Mouse (Mus musculus) heart, adult 2 months (tissue): Measurements from ENCODE around the gene Shpk. TPM values are rescaled to one million over a fixed set of nuclear protein-coding genes. Genes with fewer than 3 reads are reported as not detected.

ENCODE experiments used
- DNase-seq, 2 experiments: peaks; one replicate each; pipeline ENCODE4 v3.0.0; 2021
- H3K27ac ChIP-seq: fragments of 200-600 bp; 2 replicates; pipeline ENCODE4 v1.8.1; 2022
- H3K27me3 ChIP-seq: fragments of 200-500 bp; 2 replicates; pipeline ENCODE4 v1.6.1; 2012; ENCODE audit warnings: mild to moderate bottlenecking, low read length, inconsistent platforms, mixed read lengths; ENCODE audit not compliant: control insufficient read depth, insufficient read depth
- H3K36me3 ChIP-seq: fragments of 200-500 bp; 2 replicates; pipeline ENCODE4 v1.6.1; 2012; ENCODE audit warnings: low read length, inconsistent platforms; ENCODE audit not compliant: control insufficient read depth, insufficient read depth
- H3K4me1 ChIP-seq: fragments of 200-500 bp; 2 replicates; pipeline ENCODE4 v1.6.1; 2011; ENCODE audit warnings: low read length; ENCODE audit not compliant: control insufficient read depth, insufficient read depth
- H3K4me3 ChIP-seq: fragments of 200-600 bp; 2 replicates; pipeline ENCODE4 v1.8.1; 2022
- H3K79me2 ChIP-seq: fragments of 200-500 bp; replicated peaks from 2 replicates; pipeline ENCODE4 v1.6.1; 2012; ENCODE audit warnings: mild to moderate bottlenecking, inconsistent platforms, low read length, moderate library complexity, mixed read lengths; ENCODE audit not compliant: control insufficient read depth, insufficient read depth
- H3K9ac ChIP-seq: fragments of 200-500 bp; 2 replicates; pipeline ENCODE4 v1.6.1; 2012; ENCODE audit warnings: low read depth, mild to moderate bottlenecking, control low read depth, inconsistent platforms, low read length, mixed read lengths
- CTCF ChIP-seq: fragments of 200-600 bp; IDR thresholded peaks from 2 replicates; pipeline ENCODE4 v1.8.1; 2022; ENCODE audit warnings: antibody characterized with exemption, mild to moderate bottlenecking, moderate library complexity
- EP300 ChIP-seq: fragments of 200-500 bp; IDR thresholded peaks from 2 replicates; pipeline ENCODE4 v1.6.1; 2011; ENCODE audit warnings: low read depth, low read length, control low read depth; ENCODE audit not compliant: insufficient read depth
- POLR2A ChIP-seq: fragments of 200-500 bp; IDR thresholded peaks from 2 replicates; pipeline ENCODE4 v1.6.1; 2011; ENCODE audit warnings: mild to moderate bottlenecking, low read depth, low read length, control low read depth; ENCODE audit not compliant: insufficient read depth
- WGBS: fragments of 180-500 bp; shearing (Covaris S2); methylation state at CpG from one replicate; pipeline ENCODE4 v1.1.7; 2018; 5-methylcytosine and 5-hydroxymethylcytosine counted together
- intact Hi-C: fragments of 180-260 bp; cut with DNase I; formaldehyde crosslinking; loops from one replicate; pipeline ENCODE4 v1.15.1; 2025
- polyA plus RNA-seq: library from polyadenylated mRNA; depleted of rRNA; stranded (reverse); fragments of >200 nt; gene quantifications from 2 replicates; pipeline ENCODE4 v1.2.3, GENCODE M21; 2012
- total RNA-seq, 2 experiments: library from RNA; stranded (reverse); gene quantifications; 2 replicates each; pipeline ENCODE4 v1.2.3; 2021

The Shpk gene
- total and polyA plus RNA-seq, 3 experiments, result 0.97 to 2.2 (median 1.1) TPM

DNA sequence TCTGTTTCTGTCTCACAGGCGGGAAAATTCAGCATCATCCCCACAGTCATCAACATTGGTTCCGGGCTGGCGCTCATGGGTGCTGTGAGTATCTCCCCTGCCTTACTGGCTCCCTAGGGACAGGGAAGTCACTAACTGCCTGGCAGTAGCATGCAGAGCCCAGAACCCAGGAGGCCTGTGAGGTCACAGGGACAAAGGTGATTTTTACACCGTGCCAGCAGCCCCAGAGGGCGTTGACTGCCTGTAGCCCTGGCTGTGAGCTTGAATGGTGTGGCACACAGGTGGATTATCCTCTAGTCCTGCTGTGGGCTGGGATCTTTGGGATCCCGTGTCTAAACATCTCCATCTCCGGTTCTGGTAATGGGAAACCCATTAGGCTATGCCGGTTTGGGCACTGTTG, 31.2 kb upstream of the Shpk start:
- WGBS, result 86% methylated on average over 8 of the region's 8 CpGs

DNA sequence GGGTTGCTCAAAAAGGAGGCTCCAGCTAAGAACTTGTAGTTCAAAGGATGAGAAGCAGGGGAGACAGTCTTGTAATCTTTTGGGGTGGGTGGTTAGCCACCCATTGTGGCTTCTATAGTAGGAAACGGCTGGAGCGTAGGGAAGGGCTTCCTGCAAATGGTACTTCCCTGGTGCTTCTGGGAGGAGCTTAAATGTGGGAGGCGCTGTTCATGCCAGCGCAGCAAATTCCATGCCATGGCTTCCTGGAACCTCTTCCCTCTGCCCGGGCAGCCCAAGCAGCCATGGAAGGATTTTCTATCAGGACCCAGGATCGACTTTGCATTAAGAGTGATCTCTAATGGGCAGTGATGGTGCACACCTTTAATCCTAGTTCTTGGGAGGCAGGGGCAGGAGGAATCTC, 30.7 kb upstream of the Shpk start:
- Histone ChIP-seq H3K36me3 (peaks cover 5% of the 10 kb centered on the region; the same call in 1 of the 2 replicates), H3K9ac (no peak overlapping the region), H3K4me1 (peaks cover 16% of the 10 kb centered on the region), H3K79me2 (no peaks in the 10 kb centered on the region), H3K27ac (no peak overlapping the region), H3K4me3 (no peak overlapping the region), H3K27me3 (no peaks in the 10 kb centered on the region)
- DNase-seq, result no peak
- WGBS, result 68% methylated on average over 6 of the region's 6 CpGs
- intact Hi-C loops, result loop anchor here (5.0 kb wide), 1 partner anchor 34 kb away; no protein-coding TSS in a partner anchor
- TF ChIP-seq POLR2A (no peak), EP300 (no peak), CTCF (no peak)

More for the DNA sequence above, 31.2 kb upstream of the Shpk start:
- no peak overlapping the region for H3K27ac ChIP-seq
- H3K36me3 ChIP-seq, result peaks cover 5% of the 10 kb centered on the region; the same call in 1 of the 2 replicates
- H3K4me3 ChIP-seq, result no peak overlapping the region
- intact Hi-C loops, result loop anchor here (5.0 kb wide), 1 partner anchor 34 kb away; no protein-coding TSS in a partner anchor
- no peaks in the 10 kb centered on the region for H3K79me2 ChIP-seq
- TF ChIP-seq EP300, result no peak
- no peak for TF ChIP-seq POLR2A
- TF ChIP-seq CTCF, result no peak
- no peaks in the 10 kb centered on the region for H3K27me3 ChIP-seq
- H3K4me1 ChIP-seq, result peaks cover 16% of the 10 kb centered on the region
- H3K9ac ChIP-seq, result no peak overlapping the region
- DNase-seq, result no peak

DNA sequence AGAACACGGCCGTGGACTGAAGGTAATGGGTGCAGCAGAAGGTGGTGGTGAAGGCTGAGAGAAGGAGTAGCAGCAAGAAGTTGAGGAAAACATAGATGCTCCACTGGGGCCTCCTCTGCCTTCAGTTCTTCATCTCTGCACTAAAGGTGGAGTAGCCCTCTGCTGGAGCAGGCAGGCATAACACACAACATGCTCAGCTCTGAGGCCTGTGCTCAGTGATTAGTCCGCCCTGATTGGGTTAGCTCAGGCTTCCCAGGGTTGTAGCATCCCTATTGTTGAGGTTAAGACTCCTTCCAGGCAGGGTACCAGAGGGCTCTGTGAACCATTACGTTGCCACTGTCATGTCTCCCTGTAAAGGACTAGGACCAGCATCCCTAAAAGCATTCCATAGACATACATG, 30.0 kb upstream of the Shpk start:
- no peak for TF ChIP-seq POLR2A
- TF ChIP-seq CTCF, result peak; percentile 79
- TF ChIP-seq EP300, result no peak
- Histone ChIP-seq H3K79me2 (no peaks in the 10 kb centered on the region), H3K36me3 (peaks cover 5% of the 10 kb centered on the region; the same call in 1 of the 2 replicates), H3K4me1 (peaks cover 16% of the 10 kb centered on the region), H3K9ac (no peak overlapping the region), H3K4me3 (no peak overlapping the region), H3K27ac (no peak overlapping the region), H3K27me3 (no peaks in the 10 kb centered on the region)
- peak; percentile 43 to 59 for DNase-seq
- WGBS, result 53% methylated on average over 4 of the region's 4 CpGs
- intact Hi-C loops, result loop anchor here (5.0 kb wide), 1 partner anchor 33 kb away; no protein-coding TSS in a partner anchor

DNA sequence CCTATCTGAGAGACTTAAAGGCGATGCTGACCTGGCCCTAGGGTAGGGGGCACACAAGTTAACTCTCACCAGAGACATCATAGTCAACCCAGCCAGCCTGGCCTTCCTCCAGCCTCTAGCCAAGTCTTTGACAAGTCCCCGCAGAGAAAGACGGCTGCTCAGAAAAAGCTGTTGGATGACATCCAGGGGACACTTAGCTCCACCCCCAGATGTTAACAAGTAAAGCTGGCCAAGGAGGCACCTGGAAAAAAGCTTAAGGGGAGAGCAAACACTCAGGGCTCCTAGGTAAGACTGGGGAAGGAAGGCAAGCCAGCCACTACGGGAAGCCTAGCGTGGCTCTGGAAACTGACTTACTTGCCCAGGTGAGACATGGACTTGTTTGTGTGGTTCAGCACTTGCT, 27.1 kb upstream of the Shpk start:
- intact Hi-C loops, result no loop called here
- Histone ChIP-seq H3K27me3 (no peaks in the 10 kb centered on the region), H3K4me1 (peaks cover 19% of the 10 kb centered on the region), H3K36me3 (peaks cover 10% of the 10 kb centered on the region), H3K27ac (peak overlapping the region; percentile 61), H3K9ac (no peak overlapping the region; the same call in 1 of the 2 replicates), H3K4me3 (no peak overlapping the region), H3K79me2 (peaks cover 2% of the 10 kb centered on the region)
- WGBS, result 20% methylated on average over 5 of the region's 5 CpGs
- peak; percentile 65 to 80 for DNase-seq
- TF ChIP-seq CTCF (no peak), EP300 (0 out of 2 replicates have a peak, but pooled peaks have one; percentile 44), POLR2A (peak; percentile 18; the same call in 1 of the 2 replicates)

DNA sequence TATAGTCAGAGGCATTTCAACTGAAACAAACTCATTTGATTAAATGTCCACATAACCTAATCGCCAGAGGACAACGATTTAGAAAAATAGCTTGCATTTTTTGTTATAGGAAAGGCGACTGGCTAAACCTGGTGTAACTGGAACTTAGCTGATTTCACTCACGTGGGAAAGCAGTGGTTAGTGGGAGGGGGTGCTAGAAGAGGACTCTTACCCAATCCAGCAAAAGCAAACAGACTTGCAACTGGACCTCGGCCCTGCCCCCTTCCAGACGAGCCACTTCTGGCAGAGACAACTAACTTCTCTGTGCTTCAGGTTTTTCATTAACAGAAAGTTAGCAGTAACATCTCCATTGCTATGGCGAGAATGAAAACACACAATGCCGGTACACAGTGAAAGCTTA, 23.6 kb upstream of the Shpk start:
- Histone ChIP-seq H3K9ac (no peak overlapping the region), H3K27me3 (no peaks in the 10 kb centered on the region), H3K4me3 (peak overlapping the region; percentile 94), H3K4me1 (peaks cover 23% of the 10 kb centered on the region), H3K36me3 (peaks cover 10% of the 10 kb centered on the region), H3K27ac (no peak overlapping the region), H3K79me2 (peaks cover 2% of the 10 kb centered on the region)
- no peak for TF ChIP-seq EP300
- no peak for TF ChIP-seq POLR2A
- intact Hi-C loops, result no loop called here
- WGBS, result 38% methylated on average over 8 of the region's 8 CpGs
- DNase-seq, result no peak

DNA sequence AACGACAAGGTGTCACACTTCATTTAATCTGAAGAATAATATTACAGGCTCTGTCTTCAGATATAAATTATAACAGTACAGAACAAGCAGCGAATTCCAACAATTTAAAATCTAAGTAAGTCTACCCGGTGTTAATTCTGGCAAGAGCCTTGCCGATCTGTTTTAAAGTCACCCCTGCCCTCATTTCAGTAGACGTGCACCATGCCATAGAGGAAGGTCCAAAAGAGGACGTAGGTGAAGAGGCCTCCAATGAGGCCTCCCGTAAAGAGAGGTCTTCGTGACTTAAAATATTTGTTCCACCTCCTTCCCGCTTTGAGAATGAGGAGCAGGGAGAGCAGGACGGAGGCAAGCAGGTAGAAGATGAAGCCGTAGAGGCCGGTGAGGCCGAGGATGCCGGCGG, 23.1 kb upstream of the Shpk start:
- Histone ChIP-seq H3K9ac (peak overlapping the region; percentile 91), H3K4me1 (peaks cover 21% of the 10 kb centered on the region), H3K27ac (peak overlapping the region; percentile 99), H3K36me3 (peaks cover 10% of the 10 kb centered on the region), H3K79me2 (peaks cover 2% of the 10 kb centered on the region), H3K27me3 (no peaks in the 10 kb centered on the region), H3K4me3 (peak overlapping the region; percentile 94)
- WGBS, result under 1% methylated on average over 15 of the region's 15 CpGs
- no peak for DNase-seq
- TF ChIP-seq CTCF (no peak), EP300 (no peak), POLR2A (no peak)
- intact Hi-C loops, result no loop called here
